Mouse (Mus musculus): ENCODE measurements around the gene Pygl. TPM values are rescaled to one million over a fixed set of nuclear protein-coding genes. Genes with fewer than 3 reads are reported as not detected.

The Pygl gene
- polyA plus RNA-seq, 1 experiment from 2014 or later = 0.03 TPM

DNA sequence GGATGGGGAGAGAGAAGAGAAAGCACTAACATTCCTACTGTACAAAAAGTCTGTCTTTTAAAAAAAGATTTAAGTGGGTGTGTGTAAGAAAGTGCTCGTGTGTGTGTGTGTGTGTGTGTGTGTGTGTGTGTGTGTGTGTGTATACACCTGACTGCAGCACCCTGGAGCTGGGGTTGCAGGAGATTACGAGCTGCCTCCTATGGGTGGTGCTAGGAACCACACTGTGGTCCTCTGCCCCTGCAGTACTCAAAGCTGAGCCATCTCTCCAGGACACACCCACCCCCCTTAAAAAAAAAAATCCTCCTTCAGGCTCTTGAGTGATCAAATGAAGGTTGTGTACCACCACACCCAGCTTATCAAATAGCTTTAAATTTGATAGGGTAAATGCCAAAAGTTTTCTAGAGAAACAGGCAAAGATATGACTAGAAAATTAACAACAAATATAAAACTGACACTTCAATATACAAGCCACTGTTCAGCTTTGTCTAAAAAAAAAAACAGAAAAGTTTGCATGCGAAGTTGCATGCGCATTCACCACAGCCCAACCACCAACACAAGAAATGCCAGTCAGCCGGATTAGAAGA, 90.2 kb downstream of the Pygl start:
- ChIA-PET CTCF (no interaction called here), POLR2A (no interaction called here)
- in situ Hi-C loops (cut with MboI; ENCODE audit: low pct_unique_long_range_greater_than_20kb) = loop anchor here (5.0 kb wide), 3 partner anchors 74 to 214 kb away; no protein-coding TSS in a partner anchor

More for the DNA sequence above, 90.2 kb downstream of the Pygl start:
- no peak for TF ChIP-seq CTCF (IDR thresholded peaks at IDR 0.05)
- no peak for ATAC-seq
- DNase-seq (ENCODE audit: low read depth, low spot score) = no peak
- H3K27me3 ChIP-seq = no peaks in the 10 kb centered on the region

Other genes with a start within 250 kb of the Pygl start
- gene Sav1, start 244.5 kb downstream of the Pygl start, polyA plus RNA-seq (2021) = 184 TPM
- gene Nin, start 117.8 kb downstream of the Pygl start, polyA plus RNA-seq (2021) = 29.7 TPM
- gene Abhd12b, start 77.3 kb downstream of the Pygl start, polyA plus RNA-seq (2021) = not detected
- not detected for gene Trim9, start 116.1 kb upstream of the Pygl start, polyA plus RNA-seq (2021)
- gene Tmx1, start 221.6 kb upstream of the Pygl start, polyA plus RNA-seq (2021) = 66.8 TPM

All from Patski (cell line).